Mouse (Mus musculus): ENCODE results near the gene Nek4.
A peak's percentile ranks its signal among the peaks of the same experiment; 100 is the strongest.

Nek4 gene

GRCm38 (mm10) chr14:30951154-30951825 lies at the start of gene Nek4:
Gene Nek4, plus strand, starts transcription at chr14:30951377.
- DNase-seq: peak; percentile 96 to 97

GRCm38 (mm10) chr14:30902628-30903027 lies 48.5 kb upstream of the Nek4 start:
- no peak for DNase-seq

GRCm38 (mm10) chr14:30903036-30903435 lies 48.1 kb upstream of the Nek4 start:
- DNase-seq: no peak

- DNase-seq: no peak
Observed at GRCm38 (mm10) chr14:30904307-30904706, 46.9 kb upstream of the Nek4 start.

GRCm38 (mm10) chr14:30906001-30906400 lies 45.2 kb upstream of the Nek4 start:
- DNase-seq: no peak

- no peak for DNase-seq
Observed at GRCm38 (mm10) chr14:30907814-30908265, 43.3 kb upstream of the Nek4 start.

GRCm38 (mm10) chr14:30911141-30911540 lies 40.0 kb upstream of the Nek4 start:
- DNase-seq: no peak

- peak; percentile 63 to 69 for DNase-seq
Observed at GRCm38 (mm10) chr14:30912641-30913040, 38.5 kb upstream of the Nek4 start.

GRCm38 (mm10) chr14:30913404-30913803 lies 37.8 kb upstream of the Nek4 start:
- DNase-seq: peak; percentile 62 to 82

- no peak for DNase-seq
Observed at GRCm38 (mm10) chr14:30916516-30916915, 34.7 kb upstream of the Nek4 start.

- no peak for DNase-seq
Observed at GRCm38 (mm10) chr14:30922053-30922670, 29.0 kb upstream of the Nek4 start.

GRCm38 (mm10) chr14:30923375-30924105 lies 27.6 kb upstream of the Nek4 start, which contains the start of gene Itih3:
Gene Itih3, minus strand, starts transcription at chr14:30923760.
- peak in 1 of 2 experiments; percentile 20 for DNase-seq

- DNase-seq: no peak
Observed at GRCm38 (mm10) chr14:30925492-30925891, 25.7 kb upstream of the Nek4 start.

GRCm38 (mm10) chr14:30930386-30930785 lies 20.8 kb upstream of the Nek4 start:
- DNase-seq: no peak

- DNase-seq: no peak
Observed at GRCm38 (mm10) chr14:30933351-30933750, 17.8 kb upstream of the Nek4 start.

- DNase-seq: no peak
Observed at GRCm38 (mm10) chr14:30942254-30942653, 8.9 kb upstream of the Nek4 start.

GRCm38 (mm10) chr14:30943038-30943437 lies 8.1 kb upstream of the Nek4 start, which contains the start of gene Itih1:
Gene Itih1, minus strand, starts transcription at chr14:30943289.
- DNase-seq: peak; percentile 17 to 27

GRCm38 (mm10) chr14:30943860-30944674 lies 7.1 kb upstream of the Nek4 start:
- peak; percentile 47 to 83 for DNase-seq

GRCm38 (mm10) chr14:30944745-30945144 lies 6.4 kb upstream of the Nek4 start:
- DNase-seq: no peak

GRCm38 (mm10) chr14:30949986-30950385 lies 1.2 kb upstream of the Nek4 start:
- DNase-seq: no peak

GRCm38 (mm10) chr14:30958517-30958916 lies 7.3 kb downstream of the Nek4 start:
- DNase-seq: no peak

GRCm38 (mm10) chr14:30959031-30959430 lies 7.9 kb downstream of the Nek4 start:
- no peak for DNase-seq

- peak; percentile 48 to 54 for DNase-seq
Observed at GRCm38 (mm10) chr14:30960366-30960765, 9.2 kb downstream of the Nek4 start.

All from kidney, postnatal 36 days (tissue).